Mouse (Mus musculus): ENCODE measurements around the gene Tbc1d2b. TPM values are rescaled to one million over a fixed set of nuclear protein-coding genes. Genes with fewer than 3 reads are reported as not detected.

The Tbc1d2b gene
- polyA plus RNA-seq, 1 experiment from 2014 or later: 13.7 TPM

DNA sequence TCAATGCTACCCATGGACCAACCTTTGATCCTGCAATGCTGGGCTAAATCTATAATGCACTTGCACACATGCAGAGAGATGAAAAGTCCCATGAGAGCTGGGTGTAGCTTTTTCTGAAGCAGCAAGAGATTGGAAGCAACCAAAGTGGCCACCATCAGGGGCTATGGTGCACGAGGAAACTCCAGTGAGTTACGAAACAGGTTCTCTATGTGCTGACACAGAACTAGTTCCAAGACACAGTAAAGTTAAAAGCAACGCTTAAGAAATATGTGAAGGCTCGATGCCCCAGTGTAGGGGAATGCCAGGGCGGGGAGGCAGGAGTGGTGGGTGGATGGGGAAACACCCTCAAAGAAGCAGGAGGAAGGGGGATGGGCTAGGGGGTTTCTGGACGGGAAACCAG is 61.9 kb downstream of the Tbc1d2b start:
- Histone ChIP-seq H3K27me3 (no peaks in the 10 kb centered on the region), H3K4me1 (no peaks in the 10 kb centered on the region), H3K9ac (no peak overlapping the region), H3K27ac (no peak overlapping the region), H3K9me3 (no peaks in the 10 kb centered on the region), H3K4me2 (replicated peaks) (no peak overlapping the region), H3K36me3 (peaks cover 71% of the 10 kb centered on the region), H3K4me3 (no peak overlapping the region)
- 87% methylated on average over 6 of the region's 6 CpGs for WGBS
- no peak for ATAC-seq (ENCODE audit: low FRiP score, low read depth)

DNA sequence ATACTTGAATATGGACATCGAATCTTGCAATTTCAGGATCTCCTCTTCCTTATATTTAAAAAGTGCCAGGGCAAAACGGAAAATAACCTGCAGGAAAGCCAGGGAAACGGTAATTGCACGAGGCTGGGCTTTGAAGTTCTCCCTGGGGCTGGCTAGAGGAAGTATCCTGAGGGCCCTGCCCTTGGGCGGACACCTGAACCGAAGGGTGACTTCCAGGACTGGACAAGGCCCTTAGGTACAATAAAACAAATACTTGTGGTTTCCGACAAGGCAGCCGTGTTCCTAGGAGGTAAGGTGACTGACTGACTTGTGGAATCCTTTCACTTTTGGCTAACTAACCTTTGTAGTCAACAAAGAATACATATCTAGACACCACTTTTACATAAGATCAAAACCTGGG is 62.8 kb downstream of the Tbc1d2b start:
- ATAC-seq (ENCODE audit: low FRiP score, low read depth): no peak
- Histone ChIP-seq H3K4me1 (no peaks in the 10 kb centered on the region), H3K4me2 (replicated peaks) (no peak overlapping the region), H3K9me3 (no peaks in the 10 kb centered on the region), H3K4me3 (no peak overlapping the region), H3K9ac (no peak overlapping the region), H3K27ac (no peak overlapping the region), H3K36me3 (peaks cover 63% of the 10 kb centered on the region), H3K27me3 (no peaks in the 10 kb centered on the region)
- WGBS: 77% methylated on average over 8 of the region's 8 CpGs

DNA sequence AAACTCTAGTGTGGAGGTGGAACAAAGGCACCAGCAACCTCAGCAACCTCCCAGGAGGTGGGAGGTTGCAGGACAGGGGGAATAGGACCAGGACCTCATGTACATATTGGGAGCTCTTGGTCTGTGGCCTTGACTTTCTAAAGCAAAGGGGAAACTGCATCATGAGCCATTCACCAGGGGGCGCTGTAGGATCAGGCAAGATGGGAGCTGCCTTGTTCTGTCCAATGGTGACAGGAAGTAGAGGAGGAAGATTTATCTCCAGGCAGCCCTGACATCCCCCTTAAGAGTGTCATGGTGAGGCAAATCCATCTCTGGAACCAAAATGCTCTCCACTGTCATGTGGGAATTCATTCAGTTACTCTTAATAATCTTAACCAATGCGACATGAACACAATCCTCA is 64.1 kb downstream of the Tbc1d2b start:
- no peak overlapping the region for H3K27ac ChIP-seq
- 43% methylated on average over 2 of the region's 2 CpGs for WGBS
- no peaks in the 10 kb centered on the region for H3K27me3 ChIP-seq
- no peak; the same call in 1 of the 2 replicates for ATAC-seq (ENCODE audit: low FRiP score, low read depth)
- no peak overlapping the region for H3K4me2 ChIP-seq (replicated peaks)
- H3K9ac ChIP-seq: no peak overlapping the region
- no peak overlapping the region for H3K4me3 ChIP-seq
- H3K36me3 ChIP-seq: peaks cover 64% of the 10 kb centered on the region
- H3K9me3 ChIP-seq: no peaks in the 10 kb centered on the region
- H3K4me1 ChIP-seq: no peaks in the 10 kb centered on the region

DNA sequence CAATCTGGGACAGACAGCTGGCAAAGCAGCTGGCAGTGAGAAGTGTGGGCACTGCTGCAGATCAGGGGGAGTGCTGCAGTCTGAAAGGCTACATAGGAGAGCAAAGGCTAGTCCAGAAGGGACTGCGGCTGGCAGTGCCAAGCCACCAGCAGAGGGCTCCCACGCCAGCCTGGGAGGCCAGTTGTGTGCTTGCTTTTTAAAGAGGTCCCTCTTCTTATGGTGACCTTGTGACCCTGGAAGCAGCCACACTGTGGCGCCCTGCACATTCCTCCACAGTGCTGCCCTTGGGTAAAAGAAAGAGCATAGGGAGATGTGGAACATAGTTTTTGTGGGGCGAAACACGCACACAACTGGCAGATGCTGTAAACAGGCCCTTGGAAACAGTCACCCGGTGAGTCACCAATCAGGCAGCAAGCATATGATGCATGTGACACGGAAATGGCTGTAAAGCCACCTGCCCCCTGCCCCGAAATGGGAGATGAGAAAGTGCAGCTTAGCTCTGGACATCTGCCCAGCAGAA is 66.1 kb downstream of the Tbc1d2b start:
- 62% methylated on average over 8 of the region's 8 CpGs for WGBS
- Histone ChIP-seq H3K36me3 (peaks cover 70% of the 10 kb centered on the region), H3K4me1 (no peaks in the 10 kb centered on the region), H3K9ac (no peak overlapping the region), H3K9me3 (no peaks in the 10 kb centered on the region), H3K4me2 (replicated peaks) (no peak overlapping the region), H3K27ac (no peak overlapping the region), H3K27me3 (no peaks in the 10 kb centered on the region), H3K4me3 (no peak overlapping the region)
- ATAC-seq (ENCODE audit: low FRiP score, low read depth): no peak

DNA sequence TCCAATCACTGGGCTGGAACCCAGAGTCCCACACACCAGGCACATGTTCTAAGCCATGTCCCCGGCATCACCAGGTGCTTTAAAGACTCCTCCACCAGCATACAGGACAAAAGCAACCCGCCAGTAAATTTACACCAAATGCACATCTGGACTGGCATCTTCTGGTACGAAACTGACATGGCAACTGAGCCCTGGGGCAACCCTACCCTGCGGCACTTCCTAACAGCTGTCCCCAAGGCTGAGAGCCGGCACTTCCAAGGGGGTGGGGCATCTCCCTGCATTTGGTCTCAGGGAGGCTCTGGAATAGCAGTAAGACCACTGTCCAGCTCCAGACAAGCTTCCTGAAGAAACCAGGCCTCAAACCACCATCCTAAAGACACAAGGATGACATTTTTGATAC is 67.4 kb downstream of the Tbc1d2b start:
- Histone ChIP-seq H3K4me1 (no peaks in the 10 kb centered on the region), H3K27ac (no peak overlapping the region), H3K9me3 (no peaks in the 10 kb centered on the region), H3K9ac (no peak overlapping the region), H3K36me3 (peaks cover 72% of the 10 kb centered on the region), H3K27me3 (no peaks in the 10 kb centered on the region), H3K4me2 (replicated peaks) (no peak overlapping the region), H3K4me3 (no peak overlapping the region)
- no peak for ATAC-seq (ENCODE audit: low FRiP score, low read depth)
- 52% methylated on average over 5 of the region's 5 CpGs for WGBS

DNA sequence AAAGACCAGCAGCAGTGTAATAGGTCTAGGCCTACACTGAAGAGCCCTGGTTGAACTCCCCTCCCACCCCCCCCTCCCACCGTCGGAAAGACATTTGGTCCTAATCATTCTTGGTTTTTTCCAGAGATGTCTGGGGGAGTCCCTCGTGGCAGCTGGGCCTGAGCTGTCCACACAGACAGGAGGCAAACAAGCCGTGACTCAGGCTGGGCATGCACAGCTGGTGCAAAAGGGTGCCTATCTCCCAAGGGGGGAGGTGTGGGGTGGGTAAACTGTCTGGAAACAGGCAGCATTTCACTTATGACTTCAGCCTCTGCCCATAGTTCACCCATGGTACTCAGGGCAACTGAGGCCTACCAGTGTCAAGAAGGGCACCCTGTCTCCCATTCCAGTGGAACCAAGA is 69.1 kb downstream of the Tbc1d2b start:
- WGBS: 22% methylated on average over 4 of the region's 4 CpGs
- Histone ChIP-seq H3K4me3 (no peak overlapping the region), H3K9me3 (no peaks in the 10 kb centered on the region), H3K27me3 (no peaks in the 10 kb centered on the region), H3K36me3 (peaks cover 74% of the 10 kb centered on the region), H3K9ac (no peak overlapping the region), H3K4me2 (replicated peaks) (no peak overlapping the region), H3K4me1 (no peaks in the 10 kb centered on the region), H3K27ac (no peak overlapping the region)
- no peak for ATAC-seq (ENCODE audit: low FRiP score, low read depth)

DNA sequence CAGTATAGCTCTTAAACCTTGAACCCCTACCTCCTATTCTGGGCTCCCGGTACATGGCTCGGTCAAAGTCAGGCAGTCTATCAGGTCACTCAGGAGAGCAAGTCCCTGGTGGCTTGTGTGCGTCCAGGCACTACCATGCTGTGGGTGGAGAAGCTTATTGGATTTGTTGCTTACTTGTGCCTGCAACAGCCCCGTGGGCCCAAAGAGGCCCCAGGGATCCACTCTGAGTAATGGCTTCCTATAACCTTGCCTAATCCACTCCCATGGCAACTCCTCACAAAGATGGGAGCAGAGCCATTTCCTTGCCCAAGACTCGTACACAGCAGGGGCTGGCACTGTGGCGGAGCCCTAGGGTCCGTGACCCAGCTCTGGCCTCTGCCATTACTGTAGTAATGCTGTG is 69.5 kb downstream of the Tbc1d2b start:
- WGBS: 80% methylated on average over 7 of the region's 7 CpGs

DNA sequence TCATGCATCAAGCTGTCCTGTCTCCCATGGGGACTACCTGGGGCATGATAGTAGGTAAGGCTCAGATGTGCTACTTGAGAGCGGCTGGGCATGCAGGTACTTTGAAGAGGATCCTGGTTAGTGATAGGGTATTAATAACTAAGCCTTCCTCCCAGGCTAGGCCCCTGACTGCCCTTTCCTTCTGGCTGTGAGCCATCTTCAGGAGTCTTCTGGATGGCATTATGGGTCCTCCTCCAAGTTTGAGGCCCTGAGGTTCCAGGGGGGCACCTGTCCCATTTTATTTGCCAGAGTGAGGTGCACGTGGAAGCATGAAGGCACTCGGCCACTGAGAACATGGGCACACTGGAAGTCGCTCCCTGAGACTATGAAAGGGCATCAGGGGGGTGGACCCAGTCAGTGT is 70.1 kb downstream of the Tbc1d2b start:
- WGBS: 89% methylated on average over 4 of the region's 4 CpGs

More for the DNA sequence above, 69.5 kb downstream of the Tbc1d2b start:
- no peak overlapping the region for H3K4me3 ChIP-seq
- H3K27me3 ChIP-seq: no peaks in the 10 kb centered on the region
- H3K4me1 ChIP-seq: no peaks in the 10 kb centered on the region
- H3K9ac ChIP-seq: no peak overlapping the region
- no peak overlapping the region for H3K4me2 ChIP-seq (replicated peaks)
- peaks cover 78% of the 10 kb centered on the region for H3K36me3 ChIP-seq
- H3K9me3 ChIP-seq: no peaks in the 10 kb centered on the region
- H3K27ac ChIP-seq: no peak overlapping the region
- ATAC-seq (ENCODE audit: low FRiP score, low read depth): no peak

DNA sequence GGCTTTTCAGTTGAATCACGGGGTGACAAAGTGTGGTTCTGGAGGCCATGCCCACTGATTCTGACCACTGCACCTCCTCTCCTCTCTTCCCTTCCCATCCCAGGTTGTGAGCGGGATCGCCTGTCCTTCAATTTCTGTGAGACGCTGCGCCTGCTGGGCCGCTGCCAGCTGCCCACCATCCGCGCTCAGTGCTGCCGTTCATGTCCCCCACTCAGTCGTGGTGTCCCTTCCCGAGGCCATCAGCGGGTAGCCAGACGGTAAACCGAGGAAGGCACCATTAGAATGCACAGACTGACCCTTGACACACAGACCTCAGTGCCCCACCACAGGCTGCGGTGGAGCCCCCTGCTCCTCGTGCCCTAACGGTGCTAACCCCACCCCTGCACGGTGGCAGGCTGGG is 71.0 kb downstream of the Tbc1d2b start:
- Histone ChIP-seq H3K27ac (no peak overlapping the region), H3K9ac (no peak overlapping the region), H3K27me3 (no peaks in the 10 kb centered on the region), H3K36me3 (peaks cover 81% of the 10 kb centered on the region), H3K4me2 (replicated peaks) (no peak overlapping the region), H3K4me1 (no peaks in the 10 kb centered on the region), H3K9me3 (no peaks in the 10 kb centered on the region), H3K4me3 (no peak overlapping the region)
- no peak for ATAC-seq (ENCODE audit: low FRiP score, low read depth)
- 95% methylated on average over 18 of the region's 18 CpGs for WGBS

More for the DNA sequence above, 70.1 kb downstream of the Tbc1d2b start:
- no peaks in the 10 kb centered on the region for H3K9me3 ChIP-seq
- no peaks in the 10 kb centered on the region for H3K27me3 ChIP-seq
- H3K4me1 ChIP-seq: no peaks in the 10 kb centered on the region
- no peak overlapping the region for H3K4me2 ChIP-seq (replicated peaks)
- no peak overlapping the region for H3K9ac ChIP-seq
- ATAC-seq (ENCODE audit: low FRiP score, low read depth): no peak
- H3K27ac ChIP-seq: no peak overlapping the region
- H3K4me3 ChIP-seq: no peak overlapping the region
- H3K36me3 ChIP-seq: peaks cover 79% of the 10 kb centered on the region

DNA sequence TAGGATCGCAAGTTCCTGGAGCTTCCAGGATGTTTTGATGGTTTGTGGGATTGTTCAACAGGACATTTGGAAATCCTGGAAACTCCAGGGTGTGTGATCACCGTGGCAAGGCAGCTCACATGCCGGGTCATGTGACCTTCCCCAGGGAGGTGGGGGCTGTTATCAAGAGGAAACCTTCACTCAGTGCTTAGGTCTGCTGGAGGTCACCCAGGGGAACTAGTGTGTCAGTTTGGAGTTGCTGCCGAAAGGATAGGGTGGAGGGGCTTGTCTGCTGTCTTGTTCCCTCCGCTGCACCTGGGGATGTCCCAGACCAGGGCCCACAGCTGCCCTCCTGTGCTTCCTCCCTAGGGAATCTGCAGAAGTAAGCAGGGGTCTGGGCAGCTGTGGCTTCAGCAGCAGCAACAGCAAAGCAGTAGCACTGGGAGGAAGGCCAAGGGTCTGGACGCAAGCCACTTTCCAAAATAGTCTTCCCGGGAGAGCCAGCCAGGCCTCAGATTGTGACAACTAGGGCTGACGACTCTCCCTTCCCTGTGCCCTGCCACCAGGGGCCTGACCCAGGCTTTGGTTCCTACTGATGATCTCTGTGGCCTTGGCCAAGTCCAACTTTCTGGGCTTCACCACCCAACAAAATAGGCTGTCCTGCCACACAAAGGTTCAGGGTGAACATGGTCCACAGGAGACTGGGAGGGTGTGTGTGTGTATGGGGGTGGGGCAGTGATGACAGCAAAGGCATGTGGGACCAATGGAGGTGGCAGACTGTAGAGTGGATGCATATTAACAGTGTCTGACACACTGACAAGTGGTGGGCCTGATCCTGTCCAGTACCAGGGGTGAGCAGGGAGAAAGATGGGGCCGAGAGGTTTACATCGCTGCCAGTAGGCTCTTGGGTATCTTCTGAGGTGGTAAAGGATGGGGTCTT is 71.8 kb downstream of the Tbc1d2b start:
- Histone ChIP-seq H3K36me3 (peaks cover 81% of the 10 kb centered on the region), H3K27ac (no peak overlapping the region), H3K9ac (no peak overlapping the region), H3K4me3 (no peak overlapping the region), H3K27me3 (no peaks in the 10 kb centered on the region), H3K9me3 (no peaks in the 10 kb centered on the region), H3K4me2 (replicated peaks) (no peak overlapping the region), H3K4me1 (no peaks in the 10 kb centered on the region)
- 77% methylated on average over 10 of the region's 10 CpGs for WGBS
- ATAC-seq (ENCODE audit: low FRiP score, low read depth): no peak

DNA sequence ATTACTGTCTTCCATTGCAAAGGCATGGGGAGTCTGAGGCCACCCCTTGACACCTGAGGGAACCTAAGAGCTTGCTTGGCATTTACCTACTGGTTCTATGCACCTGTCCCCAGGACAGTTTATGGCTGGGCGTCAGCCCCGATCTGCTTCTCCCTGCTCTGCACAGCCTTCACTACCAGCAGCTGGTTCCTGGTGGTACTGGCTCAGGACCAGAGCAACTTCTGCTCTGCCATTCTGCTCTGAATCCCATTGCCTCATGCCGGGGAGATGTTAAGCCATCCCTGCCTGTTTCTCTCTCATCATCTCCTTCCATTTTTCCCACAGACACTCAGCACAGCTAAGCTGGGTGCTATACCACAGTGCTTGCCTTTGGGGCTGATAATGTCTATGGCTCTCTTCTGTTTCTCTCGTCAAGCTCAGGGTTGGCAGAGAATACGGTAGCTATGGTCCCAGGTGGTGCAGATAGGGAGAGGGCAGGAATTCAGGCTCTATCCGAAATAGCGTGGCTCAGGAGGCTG is 72.7 kb downstream of the Tbc1d2b start:
- Histone ChIP-seq H3K27me3 (no peaks in the 10 kb centered on the region), H3K9me3 (no peaks in the 10 kb centered on the region), H3K4me2 (replicated peaks) (no peak overlapping the region), H3K4me1 (no peaks in the 10 kb centered on the region), H3K9ac (no peak overlapping the region), H3K36me3 (peaks cover 88% of the 10 kb centered on the region), H3K27ac (no peak overlapping the region), H3K4me3 (no peak overlapping the region)
- WGBS: 89% methylated on average over 7 of the region's 7 CpGs
- ATAC-seq (ENCODE audit: low FRiP score, low read depth): no peak

DNA sequence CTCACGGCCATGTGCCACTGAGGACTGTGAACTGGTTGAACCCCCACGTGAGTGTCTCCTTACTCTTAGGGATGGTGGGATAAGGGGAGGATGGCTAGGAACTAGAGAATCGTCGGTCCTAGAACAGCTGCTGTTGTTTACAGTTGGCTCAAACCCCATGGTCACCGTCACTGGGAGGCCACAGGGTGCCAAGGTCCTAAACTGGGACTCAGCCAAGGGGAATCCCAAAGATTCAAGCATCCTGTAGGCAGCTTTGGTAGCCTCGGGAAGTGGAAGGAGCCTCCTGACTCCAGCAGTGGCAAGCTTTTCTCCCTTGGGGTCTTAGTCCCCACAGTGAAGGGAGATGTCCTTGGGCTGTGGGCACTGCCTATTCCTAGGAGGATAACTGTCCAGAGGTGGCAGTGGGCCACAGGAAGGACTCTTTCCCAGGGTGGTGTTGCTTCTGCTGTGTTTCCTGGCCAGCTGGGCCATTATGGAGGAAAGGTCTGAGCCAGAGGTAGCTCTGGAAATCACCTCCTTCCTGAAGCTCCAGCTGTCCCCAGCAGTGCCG is 73.4 kb downstream of the Tbc1d2b start:
- no peak overlapping the region for H3K4me3 ChIP-seq
- H3K27me3 ChIP-seq: no peaks in the 10 kb centered on the region
- H3K27ac ChIP-seq: no peak overlapping the region
- no peak for ATAC-seq (ENCODE audit: low FRiP score, low read depth)
- H3K36me3 ChIP-seq: peaks cover 95% of the 10 kb centered on the region
- no peaks in the 10 kb centered on the region for H3K9me3 ChIP-seq
- no peaks in the 10 kb centered on the region for H3K4me1 ChIP-seq
- no peak overlapping the region for H3K4me2 ChIP-seq (replicated peaks)
- 81% methylated on average over 7 of the region's 7 CpGs for WGBS
- no peak overlapping the region for H3K9ac ChIP-seq

Data from limb, embryonic 13.5 days (tissue).